Mouse (Mus musculus) leukemia stem cell, adult 10-12 weeks (primary cell): ENCODE results near the gene Upp2. TPM values are rescaled to one million over a fixed set of nuclear protein-coding genes. Genes with fewer than 3 reads are reported as not detected.

Experiments used
- polyA plus RNA-seq: library from polyadenylated mRNA; stranded (reverse); fragments of >175 nt; gene quantifications from 2 replicates; pipeline ENCODE4 v1.2.3, GENCODE M21; 2012; ENCODE audit warnings: low replicate concordance

The Upp2 gene
- not detected in 2 replicates for polyA plus RNA-seq

DNA sequence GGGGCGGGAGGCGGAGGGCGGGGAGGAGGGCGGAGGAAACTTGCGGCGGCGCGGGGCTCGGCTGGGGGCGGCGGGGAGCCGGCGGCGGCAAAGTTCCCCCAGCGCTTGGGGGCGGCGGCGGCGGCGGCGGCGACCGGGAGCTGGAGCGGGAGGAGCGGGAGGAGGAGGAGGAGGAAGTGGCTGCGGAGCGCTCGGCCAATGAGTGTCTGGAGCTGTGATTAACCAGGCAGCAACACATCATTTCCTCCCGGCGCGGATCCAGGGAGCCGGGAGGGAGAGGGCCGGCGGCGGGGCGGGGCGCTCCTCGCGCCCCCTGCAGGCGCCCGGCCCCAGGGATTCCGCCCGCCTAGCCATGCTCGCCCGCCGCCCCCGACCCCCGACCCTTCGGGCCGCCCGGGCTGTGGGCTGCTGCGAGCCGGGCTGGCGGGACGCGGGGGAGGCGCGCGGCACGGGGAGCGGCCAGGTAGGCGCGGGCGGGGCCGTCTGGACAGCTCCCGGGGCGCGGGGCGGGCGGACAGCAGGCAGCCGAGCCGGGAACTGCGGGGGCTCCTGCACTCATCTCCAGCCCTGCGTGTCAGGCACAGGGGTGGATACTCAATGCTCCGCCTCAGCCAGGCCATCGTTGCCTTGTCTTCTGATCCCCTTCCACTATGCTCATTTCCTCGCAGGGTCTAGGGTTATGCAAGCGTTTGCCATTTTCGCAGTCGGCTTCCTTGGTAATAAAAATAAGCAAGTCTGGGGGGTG is at the start of gene Upp2, which contains the start of gene Acvr1:
Gene Upp2 (plus strand): TSS at position 233 of the 745 bp plus-strand sequence.
Gene Acvr1 (minus strand): TSS at position 92 of the 745 bp plus-strand sequence.

Other genes starting within 250 kb of the Upp2 start
- not detected in 2 replicates for gene Acvr1c, start 209.4 kb upstream of the Upp2 start, polyA plus RNA-seq
- gene Gm17409, start 97.2 kb upstream of the Upp2 start, polyA plus RNA-seq = not detected in 2 replicates
- 0.23 and 1.4 TPM in 2 replicates for gene Acvr1, start 141 bp upstream of the Upp2 start, polyA plus RNA-seq